ENCODE assay signal across 16 mouse cellular contexts in genomic region chr11:35086029-35086428, GRCm38 (mm10). TPM values are rescaled to one million over a fixed set of nuclear protein-coding genes. Genes with fewer than 3 reads are reported as not detected.
DNase-seq lines count a peak whose midpoint lies in the region; ATAC-seq and TF ChIP-seq lines count a peak whose summit lies in the region.
"Had no signal": no experiment of that assay in that cellular context is flagged by ENCODE, and none has a peak within 500 bp of the region (broad histone marks: within the 10 kb centered on the region; RNA-seq: fewer than 3 reads in every experiment).

No protein-coding gene starts in this region.

- intact Hi-C loops in heart, postnatal 36 days (cut with DNase I), result no loop called here

- H3K27ac ChIP-seq in kidney, postnatal 0 days, result no peak overlapping the region
- H3K27ac ChIP-seq in CH12.LX (ENCODE audit: insufficient read depth, low read depth), result no peak overlapping the region
- H3K27ac ChIP-seq: forebrain, embryonic 10.5 days; hindbrain, embryonic 14.5 days; limb, embryonic 15.5 days; midbrain, embryonic 12.5 days had no signal

- no peak for TF ChIP-seq RAD21 in CH12.LX (IDR thresholded peaks at IDR 0.05; ENCODE audit: low read depth, low read length)

- no peaks in the 10 kb centered on the region for H3K79me2 ChIP-seq in CH12.LX (replicated peaks; ENCODE audit: control insufficient read depth, extremely low read depth, insufficient read depth, poor library complexity, severe bottlenecking)

- no peak overlapping the region for H3K4me2 ChIP-seq in kidney, postnatal 0 days (ENCODE audit: low read length)
- no peak overlapping the region for H3K4me2 ChIP-seq in CH12.LX (ENCODE audit: insufficient read depth, low read depth, poor library complexity, severe bottlenecking)
- H3K4me2 ChIP-seq: hindbrain, embryonic 14.5 days; limb, embryonic 15.5 days; midbrain, embryonic 12.5 days had no signal

- H3K9me3 ChIP-seq in kidney, postnatal 0 days (replicated peaks; ENCODE audit: low read length), result no peaks in the 10 kb centered on the region
- H3K9me3 ChIP-seq in CH12.LX (replicated peaks; ENCODE audit: low read length), result no peaks in the 10 kb centered on the region
- H3K9me3 ChIP-seq: forebrain, embryonic 10.5 days; limb, embryonic 15.5 days; midbrain, embryonic 12.5 days had no signal

- dilution Hi-C loops in CH12.LX (cut with MboI; ENCODE audit: extremely low pct_ligation_motif_present, extremely low pct_unique_long_range_greater_than_20kb, low sequenced_read_pairs), result no loop called here

- H3K9ac ChIP-seq in kidney, postnatal 0 days (ENCODE audit: low read depth, low read length), result no peak overlapping the region
- no peak overlapping the region for H3K9ac ChIP-seq in CH12.LX (ENCODE audit: insufficient read depth, low read depth)
- H3K9ac ChIP-seq: hindbrain, embryonic 14.5 days; limb, embryonic 15.5 days; midbrain, embryonic 12.5 days had no signal

- no peaks in the 10 kb centered on the region for H3K27me3 ChIP-seq in kidney, postnatal 0 days (ENCODE audit: insufficient read depth, low read length)
- H3K27me3 ChIP-seq in CH12.LX (replicated peaks), result peaks cover 3% of the 10 kb centered on the region
- H3K27me3 ChIP-seq: limb, embryonic 15.5 days; midbrain, embryonic 12.5 days had no signal

- ATAC-seq in kidney, postnatal 0 days (replicated peaks; ENCODE audit: low FRiP score, low read depth), result no peak

- no peak for TF ChIP-seq EP300 in CH12.LX (IDR thresholded peaks at IDR 0.05; ENCODE audit: low read length)

- 0 out of 2 replicates have a peak, but pooled peaks cover 5% of the 10 kb centered on the region for H3K4me1 ChIP-seq in kidney, postnatal 0 days (replicated peaks; ENCODE audit: insufficient read depth, low read length)
- H3K4me1 ChIP-seq in CH12.LX (ENCODE audit: control insufficient read depth in 1 of 2, insufficient read depth in 2 of 2), result peaks cover 32 to 94% of the 10 kb centered on the region in 2 experiments
- H3K4me1 ChIP-seq: midbrain, embryonic 12.5 days had no signal

- peak; percentile 16 for DNase-seq in kidney, postnatal 0 days (ENCODE audit: low spot score)
- no peak for DNase-seq in kidney, postnatal 36 days
- DNase-seq in 3T3-L1 (ENCODE audit: low read depth, low spot score) (peak; percentile 14), CH12.LX (ENCODE audit: extremely low read depth) (no peak)
- DNase-seq in heart, postnatal 36 days, result peak; percentile 2 to 7
- DNase-seq in c-Kit-positive CD71-positive TER-119-positive erythroid progenitor cells, embryonic 14.5 days (ENCODE audit: low spot score), result no peak
- DNase-seq in ovary, postnatal 36 days (ENCODE audit: low spot score), result no peak
- DNase-seq: adrenal gland, adult 8-10 months; cerebellum, postnatal 14 days; kidney, adult 2 months; thymus, adult 2 months had no signal

- in situ Hi-C loops in CH12.LX (cut with MboI; ENCODE audit: low pct_ligation_motif_present, low pct_unique_long_range_greater_than_20kb, low sequenced_read_pairs), result loop anchor here (25.0 kb wide), 1 partner anchor 199 kb away; no protein-coding TSS in a partner anchor

- 32% methylated on average over 5 of the region's 5 CpGs for WGBS in kidney, postnatal 0 days

- TF ChIP-seq CTCF in kidney, postnatal 0 days (IDR thresholded peaks at IDR 0.05; ENCODE audit: low read depth), result no peak
- no peak for TF ChIP-seq CTCF in CH12.LX (conservative IDR thresholded peaks at IDR 0.05 in 1 of 2, IDR thresholded peaks at IDR 0.05 in 1 of 2; ENCODE audit: low read depth in 2 of 2, low read length in 2 of 2)

- TF ChIP-seq POLR2A in CH12.LX (IDR thresholded peaks at IDR 0.05; ENCODE audit: low read depth, low read length), result no peak

- H3K4me3 ChIP-seq in kidney, postnatal 0 days (replicated peaks; ENCODE audit: low read depth, low read length), result no peak overlapping the region
- H3K4me3 ChIP-seq in CH12.LX (replicated peaks in 1 of 3; ENCODE audit: low read depth in 2 of 3, low read length in 2 of 3, poor library complexity in 1 of 3), result no peak overlapping the region
- H3K4me3 ChIP-seq: forebrain, embryonic 10.5 days; limb, embryonic 15.5 days; midbrain, embryonic 12.5 days had no signal

- H3K36me3 ChIP-seq in kidney, postnatal 0 days (ENCODE audit: insufficient read depth, low read length), result no peaks in the 10 kb centered on the region
- H3K36me3 ChIP-seq in CH12.LX (replicated peaks in 1 of 2; ENCODE audit: control insufficient read depth in 1 of 2, insufficient read depth in 1 of 2, low read length in 1 of 2), result no peaks in the 10 kb centered on the region
- H3K36me3 ChIP-seq: forebrain, embryonic 10.5 days; limb, embryonic 15.5 days; midbrain, embryonic 12.5 days had no signal

TF ChIP-seq in CH12.LX, 34 proteins besides CTCF, POLR2A, EP300 and RAD21:
- TF ChIP-seq USF2 (conservative IDR thresholded peaks at IDR 0.05; ENCODE audit: low read depth, low read length) (peak; percentile 46; the same call in 1 of the 2 replicates), BHLHE40 (IDR thresholded peaks at IDR 0.05; ENCODE audit: low read depth, low read length) (no peak), USF1 (IDR thresholded peaks at IDR 0.05; ENCODE audit: low read depth, low read length) (peak; percentile 11; the same call in 1 of the 2 replicates), ELF1 (IDR thresholded peaks at IDR 0.05; ENCODE audit: low read depth, low read length) (no peak)

RNA-seq across cellular contexts. Expression of gene Slit3, which starts 35.0 kb away (rescaled TPM):
- 6.6 and 6.7 TPM in 2 replicates for polyA plus RNA-seq in kidney, postnatal 0 days (2015; fragmentation: Nextera tagmentation; extraction: Ambion mirVana)
- total RNA-seq in CH12.LX (2012; rRNA removed), result 0.42 and 0.55 TPM in 2 replicates
- 2.6 and 2.8 TPM in 2 replicates for total RNA-seq in CH12.LX (2014; rRNA removed)
- 4.8 and 5.5 TPM in 2 replicates for polyA plus RNA-seq in CH12.LX (2012; ENCODE audit: insufficient read length, low read depth)
- total RNA-seq in heart, postnatal 36 days (2021), result 10 to 100 TPM; 12.0 to 13.1 TPM
- total RNA-seq: granulocyte monocyte progenitor cell, adult 5-6 weeks had no signal

Comparison
In these comparisons a context has a peak if more than half of its experiments do, and no peak if none do; other contexts are left out.
1. DNase-seq: peak in kidney, postnatal 0 days (single experiment), 3T3-L1 (single experiment) and heart, postnatal 36 days (2 of 2); none in kidney, postnatal 36 days (0 of 2), CH12.LX (single experiment), c-Kit-positive CD71-positive TER-119-positive erythroid progenitor cells, embryonic 14.5 days (single experiment) and ovary, postnatal 36 days (single experiment).